Mouse (Mus musculus): ENCODE data around the gene Tyrobp.

GRCm38 (mm10) chr7:30392746-30393520 lies 20.6 kb upstream of the Tyrobp start:
- TF ChIP-seq TAL1 (IDR thresholded peaks at IDR 0.05; ENCODE audit: low read length): no peak
- TF ChIP-seq GATA1 (IDR thresholded peaks at IDR 0.05; ENCODE audit: low read length): no peak

Data from erythroblast, embryonic 14.5 days (primary cell).